ENCODE assay signal across 15 mouse cellular contexts in the genomic region with DNA sequence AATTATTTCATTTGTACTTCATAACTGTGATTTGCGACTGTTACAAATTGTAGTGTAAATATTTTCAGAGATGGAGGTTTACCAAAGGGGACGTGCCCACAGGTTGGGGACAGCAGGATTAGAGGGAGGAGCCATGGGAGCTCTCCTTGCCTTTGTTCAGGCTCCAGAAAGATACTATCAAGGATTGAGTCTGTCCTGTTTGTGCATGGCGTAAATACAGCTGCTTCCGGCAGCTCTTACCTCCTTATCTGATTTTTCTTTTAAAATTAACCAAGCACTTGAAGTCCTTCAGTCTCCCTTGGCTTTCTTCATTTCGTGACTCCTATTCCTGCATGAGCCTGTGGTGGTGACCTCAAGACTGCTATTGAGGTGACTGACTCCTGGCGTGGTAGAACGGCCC. TPM values are rescaled to one million over a fixed set of nuclear protein-coding genes. Genes with fewer than 3 reads are reported as not detected.
DNase-seq lines count a peak whose midpoint lies in the region; ATAC-seq and TF ChIP-seq lines count a peak whose summit lies in the region.
"Had no signal": no experiment of that assay in that cellular context is flagged by ENCODE, and none has a peak within 500 bp of the region (broad histone marks: within the 10 kb centered on the region; RNA-seq: fewer than 3 reads in every experiment).

No protein-coding gene starts in this region.

- ATAC-seq in hindbrain, embryonic 13.5 days (ENCODE audit: low FRiP score): no peak
- ATAC-seq in hindbrain, embryonic 11.5 days (ENCODE audit: low FRiP score): no peak
- no peak for ATAC-seq in megakaryocyte, adult 5-6 weeks (ENCODE audit: poor library complexity, severe bottlenecking)
- no peak for ATAC-seq in hindbrain, embryonic 16.5 days
- ATAC-seq: CD4-positive, CD25-positive, alpha-beta regulatory T cell, adult 4 months; intestine, embryonic 16.5 days had no signal

- no peaks in the 10 kb centered on the region for H3K27me3 ChIP-seq in hindbrain, embryonic 13.5 days
- no peaks in the 10 kb centered on the region for H3K27me3 ChIP-seq in hindbrain, embryonic 11.5 days (ENCODE audit: control insufficient read depth, insufficient read depth, low read length)
- no peaks in the 10 kb centered on the region for H3K27me3 ChIP-seq in megakaryocyte, embryonic 14.5 days (replicated peaks)
- H3K27me3 ChIP-seq in hindbrain, embryonic 16.5 days (replicated peaks; ENCODE audit: control insufficient read depth, insufficient read depth, low read length): no peaks in the 10 kb centered on the region
- no peaks in the 10 kb centered on the region for H3K27me3 ChIP-seq in small intestine, adult 2 months (ENCODE audit: control insufficient read depth, insufficient read depth, low read length)
- H3K27me3 ChIP-seq: limb, embryonic 15.5 days; midbrain, embryonic 12.5 days had no signal

- H3K4me1 ChIP-seq in hindbrain, embryonic 13.5 days (replicated peaks): peaks cover 51% of the 10 kb centered on the region
- H3K4me1 ChIP-seq in hindbrain, embryonic 11.5 days (replicated peaks; ENCODE audit: control insufficient read depth, insufficient read depth, low read length): 0 out of 2 replicates have a peak, but pooled peaks cover 3% of the 10 kb centered on the region
- peaks cover 73% of the 10 kb centered on the region for H3K4me1 ChIP-seq in megakaryocyte, embryonic 14.5 days
- H3K4me1 ChIP-seq in hindbrain, embryonic 16.5 days (ENCODE audit: control insufficient read depth, insufficient read depth, low read depth, low read length): peaks cover 13% of the 10 kb centered on the region
- H3K4me1 ChIP-seq in small intestine, adult 2 months (ENCODE audit: control insufficient read depth, insufficient read depth, insufficient read length, low read length): peaks cover 46% of the 10 kb centered on the region

- H3K4me3 ChIP-seq in hindbrain, embryonic 13.5 days: no peak overlapping the region
- H3K4me3 ChIP-seq in hindbrain, embryonic 11.5 days (ENCODE audit: low read depth, low read length): no peak overlapping the region
- H3K4me3 ChIP-seq in megakaryocyte, embryonic 14.5 days (replicated peaks): peak overlapping the region; percentile 38
- H3K4me3 ChIP-seq in hindbrain, embryonic 16.5 days (ENCODE audit: low read length): no peak overlapping the region
- no peak overlapping the region for H3K4me3 ChIP-seq in small intestine, adult 2 months (ENCODE audit: low read depth, low read length)
- H3K4me3 ChIP-seq: limb, embryonic 15.5 days; midbrain, embryonic 12.5 days had no signal

- no peaks in the 10 kb centered on the region for H3K9me3 ChIP-seq in hindbrain, embryonic 13.5 days
- no peaks in the 10 kb centered on the region for H3K9me3 ChIP-seq in hindbrain, embryonic 11.5 days (ENCODE audit: control insufficient read depth, low read length)
- H3K9me3 ChIP-seq in megakaryocyte, embryonic 14.5 days: no peaks in the 10 kb centered on the region
- no peaks in the 10 kb centered on the region for H3K9me3 ChIP-seq in hindbrain, embryonic 16.5 days (ENCODE audit: control insufficient read depth, low read length)
- H3K9me3 ChIP-seq: limb, embryonic 15.5 days; midbrain, embryonic 12.5 days had no signal

- H3K36me3 ChIP-seq in hindbrain, embryonic 13.5 days: peaks cover 42% of the 10 kb centered on the region
- H3K36me3 ChIP-seq in hindbrain, embryonic 11.5 days (ENCODE audit: control insufficient read depth, insufficient read depth, low read length): 0 out of 2 replicates have a peak, but pooled peaks cover 4% of the 10 kb centered on the region
- H3K36me3 ChIP-seq in megakaryocyte, embryonic 14.5 days (replicated peaks; ENCODE audit: low read length): peaks cover 94% of the 10 kb centered on the region
- H3K36me3 ChIP-seq in hindbrain, embryonic 16.5 days (ENCODE audit: control insufficient read depth, insufficient read depth, low read length): peaks cover 13% of the 10 kb centered on the region
- peaks cover 38% of the 10 kb centered on the region for H3K36me3 ChIP-seq in small intestine, adult 2 months (ENCODE audit: control insufficient read depth, insufficient read depth, low read length)

- peak overlapping the region; percentile 41; the same call in 1 of the 2 replicates for H3K27ac ChIP-seq in hindbrain, embryonic 13.5 days
- no peak overlapping the region for H3K27ac ChIP-seq in hindbrain, embryonic 11.5 days (ENCODE audit: low read depth, low read length)
- H3K27ac ChIP-seq in hindbrain, embryonic 16.5 days (ENCODE audit: low read depth, low read length): peak overlapping the region; percentile 47
- peak overlapping the region; percentile 55 for H3K27ac ChIP-seq in small intestine, adult 2 months (ENCODE audit: insufficient read depth, low read depth, low read length)
- H3K27ac ChIP-seq: limb, embryonic 15.5 days had no signal

- 88% methylated on average over 7 of the region's 7 CpGs for WGBS in hindbrain, embryonic 13.5 days
- 85% methylated on average over 7 of the region's 7 CpGs for WGBS in hindbrain, embryonic 11.5 days
- 87% methylated on average over 7 of the region's 7 CpGs for WGBS in hindbrain, embryonic 16.5 days
- 16% methylated on average over 7 of the region's 7 CpGs for WGBS in small intestine, adult 2 months

- H3K4me2 ChIP-seq in hindbrain, embryonic 13.5 days: no peak overlapping the region
- no peak overlapping the region for H3K4me2 ChIP-seq in hindbrain, embryonic 11.5 days (replicated peaks; ENCODE audit: low read depth, low read length)
- H3K4me2 ChIP-seq in hindbrain, embryonic 16.5 days (ENCODE audit: low read length): no peak overlapping the region
- H3K4me2 ChIP-seq: limb, embryonic 15.5 days; midbrain, embryonic 12.5 days had no signal

- TF ChIP-seq CTCF in small intestine, adult 2 months (IDR thresholded peaks at IDR 0.05; ENCODE audit: extremely low read depth, insufficient read length, insufficient replicate concordance, low read depth, low read length): no peak

- H3K9ac ChIP-seq in hindbrain, embryonic 13.5 days: no peak overlapping the region
- no peak overlapping the region for H3K9ac ChIP-seq in hindbrain, embryonic 11.5 days (ENCODE audit: low read depth, low read length)
- no peak overlapping the region for H3K9ac ChIP-seq in hindbrain, embryonic 16.5 days (ENCODE audit: low read depth, low read length)
- H3K9ac ChIP-seq: limb, embryonic 15.5 days; midbrain, embryonic 12.5 days had no signal

- no peak for DNase-seq in hindbrain, embryonic 11.5 days (ENCODE audit: low spot score)
- DNase-seq in T-cell, adult 2 months (ENCODE audit: low spot score): no peak
- DNase-seq in right cerebral cortex, postnatal 14 days: no peak
- DNase-seq: adrenal gland, postnatal 14 days; gastrocnemius, postnatal 25 days; right cerebral cortex, postnatal 25 days had no signal

- no peak for TF ChIP-seq POLR2A in small intestine, adult 2 months (IDR thresholded peaks at IDR 0.05; ENCODE audit: low read depth, low read length)

RNA-seq across cellular contexts. Expression of a gene that starts 26.5 kb away (rescaled TPM):
- 17.3 and 19.5 TPM in 2 replicates for polyA plus RNA-seq in hindbrain, embryonic 13.5 days (2015; fragmentation: Nextera tagmentation; extraction: Ambion mirVana)
- polyA plus RNA-seq in hindbrain, embryonic 11.5 days (2014; fragmentation: Nextera tagmentation; extraction: Ambion mirVana): 12.1 and 12.2 TPM in 2 replicates
- polyA plus RNA-seq in megakaryocyte, embryonic 14.5 days (2012; ENCODE audit: insufficient read depth, low replicate concordance): 18.2 and 77.1 TPM in 2 replicates
- 41.5 and 45.2 TPM in 2 replicates for total RNA-seq in megakaryocyte, adult 5-6 weeks (2015)
- 26.3 and 28.5 TPM in 2 replicates for total RNA-seq in megakaryocyte, adult 5-6 weeks (2017)
- polyA plus RNA-seq in hindbrain, embryonic 16.5 days (2015; fragmentation: Nextera tagmentation; extraction: Ambion mirVana): 16.3 and 21.4 TPM in 2 replicates
- polyA plus RNA-seq in small intestine, adult 2 months (2012; rRNA removed): 40.6 and 103 TPM in 2 replicates
